Mouse (Mus musculus) layer of hippocampus, adult 9-11 months (tissue): Measurements from ENCODE around the gene Rab3a.

Experiments
- DNase-seq: peaks from one replicate; pipeline ENCODE4 v3.0.0; 2022

The Rab3a gene

DNA sequence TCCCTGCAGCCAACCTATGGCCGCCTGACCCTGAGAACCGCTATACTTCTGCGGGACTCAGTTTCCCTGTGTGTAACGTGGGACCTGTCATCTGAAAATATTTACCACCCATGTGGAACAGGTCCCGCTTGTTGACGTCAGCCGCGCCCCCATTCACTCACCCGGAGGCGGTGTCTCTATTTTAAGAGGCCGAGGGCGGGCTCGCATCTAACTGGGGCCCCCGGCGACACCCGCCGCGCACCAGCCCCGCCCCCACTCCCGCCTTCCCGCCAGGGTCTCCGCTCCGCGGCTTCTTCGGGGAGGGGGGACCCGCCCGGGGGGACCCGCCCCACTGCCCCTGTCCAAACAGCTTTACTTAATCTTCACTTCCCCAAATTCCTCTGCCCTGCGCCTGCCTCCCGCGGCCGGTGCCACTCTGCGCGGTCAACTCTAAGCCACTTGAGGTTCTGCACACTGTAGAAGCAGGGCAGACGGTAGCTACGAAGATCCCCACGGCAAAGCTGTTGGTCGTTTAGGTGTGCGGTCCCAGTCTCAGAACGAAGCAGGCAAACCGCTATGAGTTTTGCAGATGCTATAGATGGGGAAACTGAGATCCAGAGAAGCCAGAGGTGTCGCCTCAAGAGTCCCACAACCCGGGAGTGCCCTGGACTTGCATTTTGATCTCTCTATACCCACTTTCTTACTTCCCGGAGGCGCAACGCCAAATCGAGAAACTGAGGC, 49.4 kb downstream of the Rab3a start:
- DNase-seq = peak; percentile 84

DNA sequence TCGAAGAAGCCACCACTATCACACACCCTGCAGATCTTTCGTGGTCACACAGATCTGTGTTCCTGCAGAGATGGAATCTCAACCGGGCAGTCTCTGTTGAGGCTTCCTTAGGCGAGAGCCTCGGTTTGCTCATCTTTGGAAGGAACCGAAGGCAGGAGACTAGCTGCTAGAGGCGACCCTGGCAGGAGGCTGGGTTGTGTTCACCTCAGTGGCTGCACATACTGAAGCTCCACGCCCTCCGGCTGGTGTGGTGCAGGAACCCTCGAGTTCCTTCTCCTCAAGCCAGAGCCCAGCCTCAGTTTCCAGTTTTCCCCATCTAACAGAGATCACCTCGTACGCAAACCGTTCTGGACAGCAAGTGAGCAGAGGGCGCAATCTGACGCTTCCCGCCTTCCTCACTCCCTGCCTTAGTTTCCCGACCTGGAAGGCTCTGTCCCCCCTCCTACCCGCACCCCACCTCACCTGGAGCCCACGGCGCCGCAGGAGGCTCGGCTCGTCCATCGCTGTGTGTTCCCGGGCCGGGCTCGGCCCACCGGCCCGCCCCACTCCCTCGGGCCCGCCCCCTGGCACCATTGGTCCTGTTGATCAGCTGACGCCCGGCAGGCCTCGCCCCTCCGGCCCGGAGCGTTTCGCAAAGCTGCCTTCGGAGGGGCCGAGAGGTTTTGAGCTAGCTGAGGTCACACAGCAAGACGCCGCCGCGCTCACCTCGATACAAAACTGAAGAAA, 50.2 kb downstream of the Rab3a start, which contains the start of gene Mast3:
TSS of gene Mast3 (minus strand) at position 574 of the 726 bp plus-strand sequence.
- peak; percentile 88 for DNase-seq

DNA sequence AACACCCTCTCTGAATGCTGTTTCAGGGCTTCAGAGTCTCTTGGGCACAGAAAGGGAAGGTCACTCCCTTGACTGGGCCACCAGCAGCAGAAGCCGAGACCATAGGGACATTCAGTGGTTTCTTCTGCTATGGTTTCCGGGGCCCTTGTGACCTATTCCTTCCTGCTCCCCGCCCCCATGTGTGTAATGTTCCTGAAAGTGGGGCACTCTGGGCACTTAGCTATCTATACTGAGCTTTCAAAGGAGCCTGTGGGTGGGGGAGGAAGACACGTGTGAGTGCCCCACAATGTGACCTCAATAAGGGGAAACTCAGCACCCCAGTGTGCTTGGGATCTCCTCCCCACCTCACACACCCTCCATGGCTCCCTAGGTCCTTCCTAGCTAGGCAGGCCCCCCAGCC, 52.1 kb downstream of the Rab3a start:
- DNase-seq = peak; percentile 77

DNA sequence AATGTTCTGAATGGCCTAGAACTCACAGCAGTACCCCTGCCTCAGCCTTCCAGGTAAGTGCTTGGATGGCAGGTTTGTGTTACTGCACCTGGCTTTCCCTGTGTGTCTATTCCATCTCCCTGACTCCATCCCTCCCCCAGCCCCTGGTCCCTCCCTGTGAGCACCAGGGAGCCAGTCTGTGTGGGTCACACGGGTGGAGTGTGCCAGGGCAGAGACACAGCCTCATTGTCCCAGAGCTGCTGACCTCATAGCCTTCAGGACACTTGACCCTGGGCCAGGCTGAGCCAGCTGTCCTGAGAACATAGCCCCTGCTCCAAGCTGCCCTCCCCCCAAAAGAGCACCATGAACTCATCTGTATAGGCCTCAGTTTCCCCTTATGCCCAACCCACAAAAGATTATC, 52.8 kb downstream of the Rab3a start:
- peak; percentile 89 for DNase-seq

DNA sequence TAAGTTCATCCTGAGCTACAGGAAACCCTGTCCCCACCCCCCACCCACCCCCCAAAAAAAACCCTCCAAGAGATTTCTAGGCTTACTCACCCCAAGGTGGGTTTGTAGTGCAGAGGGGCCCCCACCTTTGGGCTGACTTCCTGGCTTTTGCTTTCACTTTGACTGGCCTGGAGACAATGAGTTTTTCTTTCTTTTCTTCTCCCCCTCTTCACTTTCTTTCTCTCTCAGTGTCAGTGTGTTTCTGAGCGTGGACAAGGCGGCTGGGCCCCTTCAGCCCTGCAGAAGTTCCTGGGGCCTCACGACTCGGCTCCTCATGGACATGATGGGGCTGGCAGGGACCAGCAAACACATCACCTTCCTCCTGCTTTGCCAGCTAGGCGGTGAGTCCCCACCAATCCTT, 53.8 kb downstream of the Rab3a start, which contains the start of gene Il12rb1:
TSS of gene Il12rb1 (plus strand) at position 211 of the 400 bp plus-strand sequence.
- no peak for DNase-seq
